Mouse (Mus musculus): ENCODE measurements around the gene Oaz2. TPM values are rescaled to one million over a fixed set of nuclear protein-coding genes. Genes with fewer than 3 reads are reported as not detected.
"Not testable (repeated sequence)": the region's sequence is repeated elsewhere in the genome, so short reads cannot be mapped to it uniquely, and the experiment has no call there.

Oaz2 gene
- polyA plus RNA-seq, 1 experiment from 2014 or later, result 166 TPM

DNA sequence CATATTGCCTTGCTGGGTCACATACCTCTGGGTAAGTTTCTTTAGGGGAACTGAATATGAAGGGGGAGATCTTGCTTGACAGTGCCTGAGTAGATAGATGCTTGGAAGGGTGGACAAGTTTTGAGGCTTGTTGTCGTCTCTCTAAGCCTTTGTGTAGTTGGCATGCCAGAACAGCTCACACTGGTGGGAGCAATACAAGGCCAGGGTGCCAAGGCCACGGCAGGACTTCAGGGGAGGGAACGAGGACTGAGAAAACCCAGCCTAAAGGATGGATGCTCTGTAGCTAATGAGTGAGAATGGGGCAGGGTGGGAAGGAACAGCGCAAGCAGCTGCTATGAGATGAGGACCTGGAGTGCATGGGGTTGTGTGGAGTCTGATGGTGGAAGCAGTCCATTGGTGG lies 22.8 kb upstream of the Oaz2 start:
- Histone ChIP-seq H3K9me3 (ENCODE audit: control insufficient read depth, low read length) (no peaks in the 10 kb centered on the region), H3K4me1 (replicated peaks; ENCODE audit: control insufficient read depth, insufficient read depth, low read length) (peaks cover 18% of the 10 kb centered on the region), H3K27me3 (replicated peaks; ENCODE audit: control insufficient read depth, insufficient read depth, low read length) (no peaks in the 10 kb centered on the region), H3K4me2 (ENCODE audit: low read length) (no peak overlapping the region), H3K27ac (ENCODE audit: low read depth) (no peak overlapping the region), H3K9ac (ENCODE audit: low read length) (no peak overlapping the region), H3K36me3 (ENCODE audit: control insufficient read depth, insufficient read depth, low read length) (no peaks in the 10 kb centered on the region), H3K4me3 (ENCODE audit: low read depth, low read length) (no peak overlapping the region)
- ATAC-seq (replicated peaks; ENCODE audit: low FRiP score, low TSS enrichment, low read depth), result no peak
- WGBS, result 86% methylated on average over 4 of the region's 4 CpGs
- DNase-seq (ENCODE audit: low spot score), result no peak

DNA sequence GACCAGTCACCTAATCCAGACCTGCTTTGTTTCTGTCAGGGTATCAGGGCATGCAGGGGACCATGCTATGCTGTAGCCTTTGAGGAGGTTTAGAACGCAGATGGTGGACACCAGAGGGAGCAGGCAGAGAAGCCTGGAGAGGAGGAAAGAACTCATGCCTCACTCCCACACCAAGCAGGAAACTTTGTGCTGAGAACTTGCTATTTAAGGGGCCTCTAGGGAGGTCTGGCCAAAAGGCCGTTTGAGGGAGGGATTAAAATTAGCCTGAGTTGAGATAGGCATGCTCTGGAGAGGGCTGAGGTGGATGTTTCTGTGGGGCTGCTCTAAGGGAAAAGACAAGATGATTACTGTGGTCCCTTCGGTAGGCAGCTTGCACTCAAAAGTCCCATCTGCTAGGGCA lies 21.8 kb upstream of the Oaz2 start:
- H3K36me3 ChIP-seq (ENCODE audit: control insufficient read depth, insufficient read depth, low read length), result no peaks in the 10 kb centered on the region
- ATAC-seq (replicated peaks; ENCODE audit: low FRiP score, low TSS enrichment, low read depth) (no peak), DNase-seq (ENCODE audit: low spot score) (no peak)
- WGBS, result 39% methylated on average over 3 of the region's 3 CpGs
- H3K27me3 ChIP-seq (replicated peaks; ENCODE audit: control insufficient read depth, insufficient read depth, low read length), result no peaks in the 10 kb centered on the region
- no peak overlapping the region for H3K9ac ChIP-seq (ENCODE audit: low read length)
- no peak overlapping the region for H3K4me2 ChIP-seq (ENCODE audit: low read length)
- H3K4me3 ChIP-seq (ENCODE audit: low read depth, low read length), result no peak overlapping the region
- H3K9me3 ChIP-seq (ENCODE audit: control insufficient read depth, low read length), result no peaks in the 10 kb centered on the region
- no peak overlapping the region for H3K27ac ChIP-seq (ENCODE audit: low read depth)
- peaks cover 23% of the 10 kb centered on the region for H3K4me1 ChIP-seq (replicated peaks; ENCODE audit: control insufficient read depth, insufficient read depth, low read length)

DNA sequence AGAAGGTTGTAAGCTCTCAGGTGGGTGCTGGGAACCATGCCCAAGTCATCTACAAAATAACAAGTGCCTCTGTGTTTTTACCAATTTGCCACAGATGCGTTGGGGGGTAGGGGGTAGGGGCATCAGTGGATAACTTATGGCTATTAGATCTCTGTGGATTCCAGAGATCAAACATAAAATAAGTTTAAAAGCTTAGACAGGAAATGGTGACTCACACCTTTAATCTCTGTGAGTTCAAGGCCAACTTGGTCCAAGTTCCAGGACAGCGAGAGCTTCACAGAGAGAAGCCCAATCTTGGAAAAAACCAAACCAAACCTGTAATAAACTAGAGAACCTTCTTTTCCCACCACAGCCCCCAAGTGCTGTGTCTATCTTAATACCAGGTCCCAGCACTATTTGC lies 21.0 kb upstream of the Oaz2 start:
- Histone ChIP-seq H3K4me2 (ENCODE audit: low read length) (no peak overlapping the region), H3K4me3 (ENCODE audit: low read depth, low read length) (no peak overlapping the region), H3K27ac (ENCODE audit: low read depth) (no peak overlapping the region), H3K36me3 (ENCODE audit: control insufficient read depth, insufficient read depth, low read length) (no peaks in the 10 kb centered on the region), H3K4me1 (replicated peaks; ENCODE audit: control insufficient read depth, insufficient read depth, low read length) (peaks cover 16% of the 10 kb centered on the region), H3K9ac (ENCODE audit: low read length) (no peak overlapping the region), H3K27me3 (replicated peaks; ENCODE audit: control insufficient read depth, insufficient read depth, low read length) (no peaks in the 10 kb centered on the region), H3K9me3 (ENCODE audit: control insufficient read depth, low read length) (no peaks in the 10 kb centered on the region)
- no peak for ATAC-seq (replicated peaks; ENCODE audit: low FRiP score, low TSS enrichment, low read depth)
- no peak for DNase-seq (ENCODE audit: low spot score)
- 83% methylated on average over 2 of the region's 2 CpGs for WGBS

DNA sequence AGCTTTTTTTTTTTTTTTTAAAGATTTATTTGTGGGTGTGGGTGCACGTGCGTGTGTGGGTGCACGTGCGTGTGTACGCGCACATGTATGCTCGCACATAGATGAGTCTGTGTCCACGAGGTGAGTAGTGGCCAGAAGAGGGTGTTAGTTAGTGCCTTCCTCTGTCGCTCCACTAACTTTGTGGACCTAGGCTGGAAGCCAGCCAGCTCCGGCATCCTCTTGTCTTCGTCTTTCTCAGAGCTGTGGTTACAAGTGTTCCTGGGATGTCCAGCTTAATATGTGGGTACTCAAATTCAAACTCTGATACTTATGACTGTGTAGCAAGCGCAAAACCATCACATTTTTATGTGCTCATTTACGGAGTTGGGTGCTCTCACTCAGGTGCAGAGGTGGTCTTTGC lies 19.1 kb upstream of the Oaz2 start:
- no peak for ATAC-seq (replicated peaks; ENCODE audit: low FRiP score, low TSS enrichment, low read depth)
- DNase-seq (ENCODE audit: low spot score), result no peak
- Histone ChIP-seq H3K4me3 (ENCODE audit: low read depth, low read length) (no peak overlapping the region), H3K27ac (ENCODE audit: low read depth) (no peak overlapping the region), H3K9ac (ENCODE audit: low read length) (no peak overlapping the region), H3K4me2 (ENCODE audit: low read length) (no peak overlapping the region), H3K9me3 (ENCODE audit: control insufficient read depth, low read length) (no peaks in the 10 kb centered on the region), H3K36me3 (ENCODE audit: control insufficient read depth, insufficient read depth, low read length) (no peaks in the 10 kb centered on the region), H3K27me3 (replicated peaks; ENCODE audit: control insufficient read depth, insufficient read depth, low read length) (no peaks in the 10 kb centered on the region), H3K4me1 (replicated peaks; ENCODE audit: control insufficient read depth, insufficient read depth, low read length) (peaks cover 13% of the 10 kb centered on the region)
- WGBS, result 87% methylated on average over 13 of the region's 13 CpGs

DNA sequence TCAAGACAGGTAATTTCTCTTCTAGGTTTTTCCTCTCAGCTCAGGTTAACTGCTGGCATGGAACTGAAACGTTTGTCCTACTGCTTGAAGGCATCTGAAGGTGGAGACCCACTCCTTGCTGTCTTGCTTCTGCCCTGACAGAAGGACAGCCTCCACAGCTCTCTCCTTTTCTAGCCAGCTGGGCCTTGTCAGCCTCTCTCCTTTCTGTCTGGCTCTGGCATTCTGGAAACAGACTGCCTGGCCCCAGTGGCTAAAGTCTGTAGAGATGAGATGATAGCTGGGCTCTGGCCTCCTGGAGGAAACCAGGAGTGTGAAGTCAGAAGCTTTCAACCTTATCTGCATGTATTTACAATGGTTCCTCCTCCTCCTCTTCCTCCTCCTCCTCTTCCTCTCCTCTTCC lies 17.8 kb upstream of the Oaz2 start:
- no peaks in the 10 kb centered on the region for H3K27me3 ChIP-seq (replicated peaks; ENCODE audit: control insufficient read depth, insufficient read depth, low read length)
- DNase-seq (ENCODE audit: low spot score) (no peak), ATAC-seq (replicated peaks; ENCODE audit: low FRiP score, low TSS enrichment, low read depth) (no peak)
- H3K4me1 ChIP-seq (replicated peaks; ENCODE audit: control insufficient read depth, insufficient read depth, low read length), result peaks cover 13% of the 10 kb centered on the region
- no peak overlapping the region for H3K9ac ChIP-seq (ENCODE audit: low read length)
- H3K36me3 ChIP-seq (ENCODE audit: control insufficient read depth, insufficient read depth, low read length), result no peaks in the 10 kb centered on the region
- 0 out of 2 replicates have a peak overlapping the region, but pooled peaks have one; percentile 27 for H3K27ac ChIP-seq (ENCODE audit: low read depth)
- WGBS, result 25% methylated on average over 1 of the region's 1 CpGs
- H3K9me3 ChIP-seq (ENCODE audit: control insufficient read depth, low read length), result no peaks in the 10 kb centered on the region
- H3K4me3 ChIP-seq (ENCODE audit: low read depth, low read length), result no peak overlapping the region
- no peak overlapping the region for H3K4me2 ChIP-seq (ENCODE audit: low read length)

DNA sequence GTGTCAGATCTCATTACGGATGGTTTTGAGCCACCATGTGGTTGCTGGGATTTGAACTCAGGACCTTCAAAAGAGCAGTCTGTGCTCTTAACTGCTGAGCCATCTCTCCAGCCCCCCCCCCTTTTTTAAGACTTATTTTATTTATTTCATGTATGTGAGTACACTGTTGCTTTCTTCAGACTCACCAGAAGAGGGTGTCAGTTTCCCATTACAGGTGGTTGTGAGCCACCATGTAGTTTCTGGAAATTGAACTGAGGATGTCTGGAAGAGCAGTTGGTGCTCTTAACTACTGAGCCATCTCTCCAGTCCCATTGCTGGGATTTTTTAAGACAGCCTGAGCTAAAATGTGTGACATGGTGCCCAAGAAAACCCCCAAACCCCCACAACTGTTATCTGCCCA lies 15.8 kb upstream of the Oaz2 start:
- H3K4me3 ChIP-seq (ENCODE audit: low read depth, low read length); DNase-seq (ENCODE audit: low spot score); H3K9ac ChIP-seq (ENCODE audit: low read length); H3K9me3 ChIP-seq (ENCODE audit: control insufficient read depth, low read length); ATAC-seq (replicated peaks; ENCODE audit: low FRiP score, low TSS enrichment, low read depth); H3K4me2 ChIP-seq (ENCODE audit: low read length); H3K27ac ChIP-seq (ENCODE audit: low read depth); H3K27me3 ChIP-seq (replicated peaks; ENCODE audit: control insufficient read depth, insufficient read depth, low read length); H3K36me3 ChIP-seq (ENCODE audit: control insufficient read depth, insufficient read depth, low read length): not testable (repeated sequence)
- 78% methylated on average over 1 of the region's 1 CpGs for WGBS
- peaks cover 13% of the 10 kb centered on the region for H3K4me1 ChIP-seq (replicated peaks; ENCODE audit: control insufficient read depth, insufficient read depth, low read length)

DNA sequence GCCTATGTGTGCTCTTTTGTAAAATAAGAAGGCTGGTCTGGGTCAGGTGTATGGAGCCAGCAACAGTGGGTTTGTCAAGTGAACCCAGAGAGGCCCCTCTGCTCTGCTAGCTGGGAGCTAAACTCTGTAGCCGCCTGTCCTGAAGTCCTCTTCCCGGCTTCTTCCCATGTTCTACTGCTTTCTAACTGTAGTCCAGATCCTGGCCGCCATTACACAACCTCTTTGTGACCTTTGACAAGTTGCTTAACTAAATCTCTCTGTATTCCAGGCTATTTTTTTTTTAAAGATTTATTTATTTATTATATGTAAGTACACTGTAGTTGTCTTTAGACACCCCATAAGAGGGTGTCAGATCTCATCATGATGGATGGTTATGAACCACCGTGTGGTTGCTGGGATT lies 14.1 kb upstream of the Oaz2 start:
- 88% methylated on average over 4 of the region's 4 CpGs for WGBS
- Histone ChIP-seq H3K4me2 (ENCODE audit: low read length) (no peak overlapping the region), H3K27ac (ENCODE audit: low read depth) (no peak overlapping the region), H3K4me1 (replicated peaks; ENCODE audit: control insufficient read depth, insufficient read depth, low read length) (peaks cover 13% of the 10 kb centered on the region), H3K36me3 (ENCODE audit: control insufficient read depth, insufficient read depth, low read length) (no peaks in the 10 kb centered on the region), H3K9me3 (ENCODE audit: control insufficient read depth, low read length) (no peaks in the 10 kb centered on the region), H3K9ac (ENCODE audit: low read length) (no peak overlapping the region), H3K4me3 (ENCODE audit: low read depth, low read length) (no peak overlapping the region), H3K27me3 (replicated peaks; ENCODE audit: control insufficient read depth, insufficient read depth, low read length) (no peaks in the 10 kb centered on the region)
- DNase-seq (ENCODE audit: low spot score) (no peak), ATAC-seq (replicated peaks; ENCODE audit: low FRiP score, low TSS enrichment, low read depth) (no peak)

DNA sequence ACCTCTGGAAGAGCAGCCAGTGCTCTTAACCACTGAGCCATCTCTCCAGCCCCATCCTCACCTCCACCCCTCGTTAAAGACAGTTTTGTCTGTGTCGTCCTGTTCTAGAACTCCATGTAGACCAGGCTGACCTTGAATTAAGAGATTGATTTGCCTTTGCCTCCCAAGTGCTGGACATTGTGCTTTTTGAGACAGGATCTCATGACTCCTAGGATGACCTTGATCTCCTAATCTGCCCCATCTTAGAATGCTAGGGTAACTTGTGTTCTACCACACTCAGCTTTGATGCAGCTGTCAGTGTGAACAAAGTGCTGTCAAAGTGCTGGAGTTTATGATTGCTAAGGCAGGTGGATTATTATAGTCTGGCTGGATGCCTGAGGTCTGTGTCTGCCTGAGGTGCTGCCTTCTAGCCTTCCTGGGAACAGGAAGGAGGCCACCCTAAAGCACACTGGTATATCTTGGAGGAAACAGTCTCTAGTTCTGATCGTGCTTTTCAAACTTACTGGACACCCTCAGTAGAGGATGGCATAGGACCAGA lies 13.0 kb upstream of the Oaz2 start:
- Histone ChIP-seq H3K4me3 (ENCODE audit: low read depth, low read length) (no peak overlapping the region), H3K4me1 (replicated peaks; ENCODE audit: control insufficient read depth, insufficient read depth, low read length) (peaks cover 11% of the 10 kb centered on the region), H3K27ac (ENCODE audit: low read depth) (no peak overlapping the region), H3K4me2 (ENCODE audit: low read length) (no peak overlapping the region), H3K36me3 (ENCODE audit: control insufficient read depth, insufficient read depth, low read length) (no peaks in the 10 kb centered on the region), H3K27me3 (replicated peaks; ENCODE audit: control insufficient read depth, insufficient read depth, low read length) (no peaks in the 10 kb centered on the region), H3K9me3 (ENCODE audit: control insufficient read depth, low read length) (no peaks in the 10 kb centered on the region), H3K9ac (ENCODE audit: low read length) (no peak overlapping the region)
- DNase-seq (ENCODE audit: low spot score), result no peak
- 81% methylated on average over 3 of the region's 3 CpGs for WGBS
- ATAC-seq (replicated peaks; ENCODE audit: low FRiP score, low TSS enrichment, low read depth), result no peak

DNA sequence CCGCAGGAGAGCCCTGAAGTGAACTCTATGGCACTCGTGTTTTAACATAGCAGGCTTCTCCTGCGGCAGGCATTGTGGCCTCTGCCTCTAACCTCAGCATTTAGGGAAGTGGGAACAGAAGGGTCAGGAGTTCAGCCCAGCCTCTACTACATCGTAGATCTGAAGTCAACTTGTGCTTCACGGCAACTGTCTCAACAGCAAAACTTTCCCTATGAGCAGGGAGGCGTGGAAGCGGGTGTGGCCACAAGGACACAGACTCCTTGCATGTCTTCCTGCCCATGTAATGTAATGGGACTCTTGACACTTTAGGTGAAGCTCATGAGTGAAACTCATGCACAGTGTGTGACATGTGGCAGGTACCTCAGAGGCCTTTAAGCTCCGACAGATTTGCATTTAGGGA lies 12.3 kb upstream of the Oaz2 start:
- no peak overlapping the region for H3K4me3 ChIP-seq (ENCODE audit: low read depth, low read length)
- no peak for DNase-seq (ENCODE audit: low spot score)
- no peak overlapping the region for H3K9ac ChIP-seq (ENCODE audit: low read length)
- 77% methylated on average over 8 of the region's 8 CpGs for WGBS
- no peak for ATAC-seq (replicated peaks; ENCODE audit: low FRiP score, low TSS enrichment, low read depth)
- H3K9me3 ChIP-seq (ENCODE audit: control insufficient read depth, low read length), result no peaks in the 10 kb centered on the region
- H3K27me3 ChIP-seq (replicated peaks; ENCODE audit: control insufficient read depth, insufficient read depth, low read length), result no peaks in the 10 kb centered on the region
- H3K36me3 ChIP-seq (ENCODE audit: control insufficient read depth, insufficient read depth, low read length), result no peaks in the 10 kb centered on the region
- H3K4me1 ChIP-seq (replicated peaks; ENCODE audit: control insufficient read depth, insufficient read depth, low read length), result peaks cover 4% of the 10 kb centered on the region
- H3K4me2 ChIP-seq (ENCODE audit: low read length), result no peak overlapping the region
- no peak overlapping the region for H3K27ac ChIP-seq (ENCODE audit: low read depth)

Measured in intestine, embryonic 14.5 days (tissue).